Mouse (Mus musculus): Measurements from ENCODE around the gene Fam241b.
A peak's percentile ranks its signal among the peaks of the same experiment; 100 is the strongest.

Gene Fam241b

GRCm38 (mm10) chr10:62143820-62144219, at the start of gene Fam241b:
TSS of gene Fam241b (minus strand) at chr10:62143920.
- no peaks in the 10 kb centered on the region for H3K9me3 ChIP-seq (ENCODE audit: low read length)
- TF ChIP-seq NANOG (IDR thresholded peaks at IDR 0.05; ENCODE audit: borderline replicate concordance, low read length): no peak
- no peak for TF ChIP-seq POU5F1 (IDR thresholded peaks at IDR 0.05; ENCODE audit: borderline replicate concordance, low read length)
- TF ChIP-seq CTCF (conservative IDR thresholded peaks at IDR 0.05; ENCODE audit: low read length): no peak
- H3K4me3 ChIP-seq (replicated peaks; ENCODE audit: low read length): peak within 1 kb of the TSS; percentile 11; the same call in 1 of the 2 replicates
- peaks cover 53% of the 10 kb centered on the region for H3K4me1 ChIP-seq (replicated peaks; ENCODE audit: low read depth, low read length)
- peaks cover 28% of the 10 kb centered on the region; the same call in 1 of the 2 replicates for H3K27me3 ChIP-seq (ENCODE audit: insufficient read depth, low read length)
- H3K36me3 ChIP-seq (ENCODE audit: insufficient read depth, low read length): no peaks in the 10 kb centered on the region

- Histone ChIP-seq H3K36me3 (ENCODE audit: insufficient read depth, low read length) (no peaks in the 10 kb centered on the region), H3K27me3 (ENCODE audit: insufficient read depth, low read length) (peaks cover 7% of the 10 kb centered on the region), H3K9me3 (ENCODE audit: low read length) (no peaks in the 10 kb centered on the region), H3K4me1 (replicated peaks; ENCODE audit: low read depth, low read length) (peaks cover 34% of the 10 kb centered on the region), H3K4me3 (replicated peaks; ENCODE audit: low read length) (no peak overlapping the region)
- no peak for TF ChIP-seq CTCF (conservative IDR thresholded peaks at IDR 0.05; ENCODE audit: low read length)
- TF ChIP-seq NANOG (IDR thresholded peaks at IDR 0.05; ENCODE audit: borderline replicate concordance, low read length): no peak
- TF ChIP-seq POU5F1 (IDR thresholded peaks at IDR 0.05; ENCODE audit: borderline replicate concordance, low read length): no peak
Observed at GRCm38 (mm10) chr10:62192701-62193157, 49.0 kb upstream of the Fam241b start.

DNA sequence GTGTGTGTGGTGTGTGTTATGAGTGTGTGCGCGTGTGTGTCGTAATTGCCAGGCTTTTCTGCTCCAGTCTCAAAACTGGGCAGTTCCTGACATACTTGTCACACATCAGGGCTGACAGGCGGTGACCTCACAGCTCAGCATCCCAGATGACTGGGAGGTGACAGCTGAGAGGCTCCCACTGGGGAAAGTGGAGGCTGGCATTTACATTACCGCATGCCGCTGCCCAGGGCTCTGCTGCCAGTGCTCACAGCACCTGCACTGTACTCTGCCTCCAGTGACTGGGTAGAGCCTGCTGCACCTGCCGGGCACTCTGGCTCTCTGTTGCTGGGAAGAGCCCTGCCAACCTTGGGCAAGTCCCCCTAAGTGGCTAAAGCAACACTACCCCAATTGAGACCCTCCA, 47.1 kb upstream of the Fam241b start:
- TF ChIP-seq CTCF (conservative IDR thresholded peaks at IDR 0.05; ENCODE audit: low read length): no peak
- Histone ChIP-seq H3K36me3 (ENCODE audit: insufficient read depth, low read length) (no peaks in the 10 kb centered on the region), H3K27me3 (ENCODE audit: insufficient read depth, low read length) (peaks cover 14% of the 10 kb centered on the region), H3K4me1 (replicated peaks; ENCODE audit: low read depth, low read length) (peaks cover 31% of the 10 kb centered on the region), H3K9me3 (ENCODE audit: low read length) (no peaks in the 10 kb centered on the region), H3K4me3 (replicated peaks; ENCODE audit: low read length) (no peak overlapping the region)

- no peaks in the 10 kb centered on the region for H3K9me3 ChIP-seq (ENCODE audit: low read length)
- TF ChIP-seq CTCF (conservative IDR thresholded peaks at IDR 0.05; ENCODE audit: low read length) (no peak), POU5F1 (IDR thresholded peaks at IDR 0.05; ENCODE audit: borderline replicate concordance, low read length) (no peak), NANOG (IDR thresholded peaks at IDR 0.05; ENCODE audit: borderline replicate concordance, low read length) (no peak)
- no peak overlapping the region for H3K4me3 ChIP-seq (replicated peaks; ENCODE audit: low read length)
- no peaks in the 10 kb centered on the region for H3K36me3 ChIP-seq (ENCODE audit: insufficient read depth, low read length)
- peaks cover 23% of the 10 kb centered on the region for H3K4me1 ChIP-seq (replicated peaks; ENCODE audit: low read depth, low read length)
- peaks cover 15% of the 10 kb centered on the region for H3K27me3 ChIP-seq (ENCODE audit: insufficient read depth, low read length)
Observed at GRCm38 (mm10) chr10:62189910-62190309, 46.2 kb upstream of the Fam241b start.

- TF ChIP-seq CTCF (conservative IDR thresholded peaks at IDR 0.05; ENCODE audit: low read length) (no peak), NANOG (IDR thresholded peaks at IDR 0.05; ENCODE audit: borderline replicate concordance, low read length) (no peak), POU5F1 (IDR thresholded peaks at IDR 0.05; ENCODE audit: borderline replicate concordance, low read length) (no peak)
- H3K9me3 ChIP-seq (ENCODE audit: low read length): no peaks in the 10 kb centered on the region
- peaks cover 15% of the 10 kb centered on the region for H3K27me3 ChIP-seq (ENCODE audit: insufficient read depth, low read length)
- H3K36me3 ChIP-seq (ENCODE audit: insufficient read depth, low read length): no peaks in the 10 kb centered on the region
- H3K4me3 ChIP-seq (replicated peaks; ENCODE audit: low read length): no peak overlapping the region
- peaks cover 18% of the 10 kb centered on the region for H3K4me1 ChIP-seq (replicated peaks; ENCODE audit: low read depth, low read length)
Observed at GRCm38 (mm10) chr10:62189303-62189702, 45.6 kb upstream of the Fam241b start.

- Histone ChIP-seq H3K27me3 (ENCODE audit: insufficient read depth, low read length) (peaks cover 15% of the 10 kb centered on the region), H3K9me3 (ENCODE audit: low read length) (no peaks in the 10 kb centered on the region), H3K4me1 (replicated peaks; ENCODE audit: low read depth, low read length) (peaks cover 22% of the 10 kb centered on the region), H3K4me3 (replicated peaks; ENCODE audit: low read length) (no peak overlapping the region), H3K36me3 (ENCODE audit: insufficient read depth, low read length) (no peaks in the 10 kb centered on the region)
- no peak for TF ChIP-seq NANOG (IDR thresholded peaks at IDR 0.05; ENCODE audit: borderline replicate concordance, low read length)
- peak; percentile 89 for TF ChIP-seq CTCF (conservative IDR thresholded peaks at IDR 0.05; ENCODE audit: low read length)
- no peak for TF ChIP-seq POU5F1 (IDR thresholded peaks at IDR 0.05; ENCODE audit: borderline replicate concordance, low read length)
Observed at GRCm38 (mm10) chr10:62186882-62187281, 43.2 kb upstream of the Fam241b start.

DNA sequence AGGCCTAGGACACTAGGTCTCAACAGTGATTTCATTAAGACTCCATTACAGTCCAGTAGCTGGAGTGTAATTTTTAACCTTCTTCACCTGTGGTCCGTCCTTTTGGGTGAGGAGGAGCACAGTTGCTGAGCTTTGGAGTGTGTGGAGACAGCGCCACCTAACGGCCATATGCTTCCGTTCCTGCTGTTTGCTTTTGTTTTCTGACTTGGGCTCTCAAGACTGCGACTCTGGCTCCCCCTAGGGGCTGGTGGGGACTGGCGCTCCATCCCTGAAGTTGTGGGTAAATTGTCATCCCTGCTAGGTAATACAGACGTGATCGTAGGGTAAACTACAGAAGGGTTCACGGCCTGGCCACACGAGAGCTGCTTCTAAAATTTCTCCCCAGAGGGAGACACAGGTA, 39.3 kb upstream of the Fam241b start:
- TF ChIP-seq CTCF (conservative IDR thresholded peaks at IDR 0.05; ENCODE audit: low read length) (peak; percentile 96), POU5F1 (IDR thresholded peaks at IDR 0.05; ENCODE audit: borderline replicate concordance, low read length) (no peak)
- peaks cover 3% of the 10 kb centered on the region; the same call in 1 of the 2 replicates for H3K9me3 ChIP-seq (ENCODE audit: low read length)
- H3K4me3 ChIP-seq (replicated peaks; ENCODE audit: low read length): no peak overlapping the region
- no peaks in the 10 kb centered on the region for H3K36me3 ChIP-seq (ENCODE audit: insufficient read depth, low read length)
- H3K4me1 ChIP-seq (replicated peaks; ENCODE audit: low read depth, low read length): peaks cover 16% of the 10 kb centered on the region
- peaks cover 11% of the 10 kb centered on the region; the same call in 1 of the 2 replicates for H3K27me3 ChIP-seq (ENCODE audit: insufficient read depth, low read length)

DNA sequence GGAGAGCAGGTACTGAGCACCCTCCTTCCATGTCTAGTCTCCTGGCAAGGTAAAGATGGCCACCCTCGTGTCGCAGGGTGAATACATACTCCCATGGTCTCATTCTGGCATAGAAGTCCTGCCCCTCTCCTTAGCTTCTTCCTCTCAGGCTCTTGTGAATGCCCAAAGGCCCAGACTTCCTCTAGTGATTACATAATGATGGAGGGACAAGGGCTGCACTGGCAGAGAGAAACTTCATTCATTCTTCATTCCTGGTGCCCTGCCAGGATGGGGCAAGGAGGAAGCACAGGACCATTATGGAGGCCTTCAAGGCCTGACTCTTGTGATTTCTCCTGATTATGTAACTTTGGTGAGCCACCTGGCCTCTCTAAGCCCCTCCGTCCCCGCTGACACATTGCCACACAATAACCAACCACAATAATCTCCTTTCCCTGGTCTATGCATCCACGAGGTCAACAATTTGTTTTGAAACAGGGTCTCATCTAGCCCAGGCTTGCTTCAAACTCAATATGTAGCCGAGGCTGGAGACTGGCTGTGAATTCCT, 38.8 kb upstream of the Fam241b start:
- no peak overlapping the region for H3K4me3 ChIP-seq (replicated peaks; ENCODE audit: low read length)
- TF ChIP-seq CTCF (conservative IDR thresholded peaks at IDR 0.05; ENCODE audit: low read length) (no peak), NANOG (IDR thresholded peaks at IDR 0.05; ENCODE audit: borderline replicate concordance, low read length) (no peak), POU5F1 (IDR thresholded peaks at IDR 0.05; ENCODE audit: borderline replicate concordance, low read length) (no peak)
- peaks cover 9% of the 10 kb centered on the region for H3K27me3 ChIP-seq (ENCODE audit: insufficient read depth, low read length)
- H3K4me1 ChIP-seq (replicated peaks; ENCODE audit: low read depth, low read length): peaks cover 14% of the 10 kb centered on the region
- H3K36me3 ChIP-seq (ENCODE audit: insufficient read depth, low read length): no peaks in the 10 kb centered on the region
- H3K9me3 ChIP-seq (ENCODE audit: low read length): peaks cover 4% of the 10 kb centered on the region; the same call in 1 of the 2 replicates

DNA sequence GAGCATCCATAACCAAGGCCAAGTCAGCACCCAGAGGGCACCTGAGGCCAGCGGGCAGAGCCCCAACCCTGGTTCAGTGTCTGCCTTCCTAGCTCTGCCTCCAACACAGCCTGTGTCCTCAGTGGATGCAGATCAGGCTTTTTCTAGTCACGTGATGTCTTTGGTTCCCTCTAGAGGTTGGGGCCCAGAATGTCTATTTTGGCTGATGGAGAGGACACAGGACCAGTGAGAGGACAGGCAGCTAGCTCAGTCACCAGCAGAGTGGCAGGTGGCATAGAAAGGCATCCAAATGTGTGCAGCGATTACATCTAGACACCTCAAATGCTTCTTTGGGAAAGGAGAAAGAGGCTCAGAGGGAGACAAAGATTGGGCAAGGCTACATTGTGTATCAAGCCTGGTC, 38.0 kb upstream of the Fam241b start:
- H3K4me3 ChIP-seq (replicated peaks; ENCODE audit: low read length): no peak overlapping the region
- H3K4me1 ChIP-seq (replicated peaks; ENCODE audit: low read depth, low read length): peaks cover 14% of the 10 kb centered on the region
- H3K9me3 ChIP-seq (ENCODE audit: low read length): peaks cover 4% of the 10 kb centered on the region; the same call in 1 of the 2 replicates
- no peaks in the 10 kb centered on the region for H3K36me3 ChIP-seq (ENCODE audit: insufficient read depth, low read length)
- H3K27me3 ChIP-seq (ENCODE audit: insufficient read depth, low read length): peaks cover 9% of the 10 kb centered on the region
- no peak for TF ChIP-seq POU5F1 (IDR thresholded peaks at IDR 0.05; ENCODE audit: borderline replicate concordance, low read length)
- no peak; the same call in 1 of the 2 replicates for TF ChIP-seq CTCF (conservative IDR thresholded peaks at IDR 0.05; ENCODE audit: low read length)
- TF ChIP-seq NANOG (IDR thresholded peaks at IDR 0.05; ENCODE audit: borderline replicate concordance, low read length): no peak

All from E14TG2a.4 (cell line).